Mouse (Mus musculus) forebrain, embryonic 14.5 days (tissue): ENCODE results near the gene Ift22. TPM values are rescaled to one million over a fixed set of nuclear protein-coding genes. Genes with fewer than 3 reads are reported as not detected.
"Not testable (repeated sequence)": the region's sequence is repeated elsewhere in the genome, so short reads cannot be mapped to it uniquely, and the experiment has no call there.

Experiments used
- ATAC-seq: fragments of 200-750 bp; cut with Nextera tagmentation; 2 replicates; pipeline ENCODE4 v1.8.0; 2017; ENCODE audit warnings: mild to moderate bottlenecking, moderate library complexity
- DNase-seq: peaks from one replicate; pipeline ENCODE4 v3.0.0-alpha.2; 2015; ENCODE audit warnings: low spot score
- H3K27ac ChIP-seq: fragments of 300-500 bp; sonication (generic); 2 replicates; pipeline ENCODE4 v1.5.1; 2014; ENCODE audit warnings: low read depth, mild to moderate bottlenecking, control low read depth, low read length, moderate library complexity
- H3K27me3 ChIP-seq: fragments of 300-500 bp; sonication (generic); replicated peaks from 2 replicates; pipeline ENCODE4 v1.6.1; 2014; ENCODE audit warnings: low read length, control low read depth, mixed read lengths; ENCODE audit not compliant: control insufficient read depth, insufficient read depth
- H3K36me3 ChIP-seq: fragments of 300-500 bp; sonication (generic); 2 replicates; pipeline ENCODE4 v1.6.1; 2014; ENCODE audit warnings: low read length, control low read depth; ENCODE audit not compliant: control insufficient read depth, insufficient read depth
- H3K4me1 ChIP-seq: fragments of 300-500 bp; sonication (generic); 2 replicates; pipeline ENCODE4 v1.6.1; 2014; ENCODE audit warnings: antibody characterized with exemption, low read length, control low read depth; ENCODE audit not compliant: control insufficient read depth, insufficient read depth
- H3K4me2 ChIP-seq: fragments of 300-500 bp; sonication (generic); 2 replicates; pipeline ENCODE4 v1.6.1; 2014; ENCODE audit warnings: mild to moderate bottlenecking, control low read depth, low read length
- H3K4me3 ChIP-seq: fragments of 300-500 bp; sonication (generic); 2 replicates; pipeline ENCODE4 v1.5.1; 2014; ENCODE audit warnings: low read depth, low read length, control low read depth
- H3K9ac ChIP-seq: fragments of 300-500 bp; sonication (generic); 2 replicates; pipeline ENCODE4 v1.6.1; 2014; ENCODE audit warnings: mild to moderate bottlenecking, low read length, control low read depth, moderate library complexity
- H3K9me3 ChIP-seq: fragments of 300-500 bp; sonication (generic); replicated peaks from 2 replicates; pipeline ENCODE4 v1.6.1; 2016; ENCODE audit warnings: low read length, control low read depth, mixed read lengths; ENCODE audit not compliant: control insufficient read depth
- WGBS: fragments of 180-500 bp; shearing (Covaris S2); extraction: QIAGEN DNeasy Blood & Tissue Kit; methylation state at CpG from one replicate; pipeline ENCODE4 v1.1.7; 2014; 5-methylcytosine and 5-hydroxymethylcytosine counted together
- polyA plus RNA-seq: library from polyadenylated mRNA; unstranded; fragments of >200 nt; fragmentation: Nextera tagmentation; extraction: Ambion mirVana; gene quantifications from 2 replicates; pipeline ENCODE4 v1.2.1, GENCODE M21; 2014

Ift22 gene
- polyA plus RNA-seq, 1 experiment from 2014 or later: 158 TPM

- DNase-seq: no peak
- ATAC-seq: no peak
- no peak overlapping the region for H3K4me3 ChIP-seq
- 70% methylated on average over 7 of the region's 7 CpGs for WGBS
- H3K36me3 ChIP-seq: no peaks in the 10 kb centered on the region
- H3K27me3 ChIP-seq: no peaks in the 10 kb centered on the region
- H3K27ac ChIP-seq: no peak overlapping the region
- no peaks in the 10 kb centered on the region for H3K4me1 ChIP-seq
- 0 out of 2 replicates have a peak, but pooled peaks cover 2% of the 10 kb centered on the region for H3K9me3 ChIP-seq
- H3K9ac ChIP-seq: no peak overlapping the region
- H3K4me2 ChIP-seq: no peak overlapping the region
Observed at GRCm38 (mm10) chr5:136939284-136939683, 31.3 kb downstream of the Ift22 start.

- not testable (repeated sequence) for H3K9me3 ChIP-seq, H3K9ac ChIP-seq, H3K4me3 ChIP-seq, H3K27me3 ChIP-seq, H3K27ac ChIP-seq, H3K4me2 ChIP-seq, DNase-seq, H3K4me1 ChIP-seq, ATAC-seq, H3K36me3 ChIP-seq
- 86% methylated on average over 6 of the region's 6 CpGs for WGBS
Observed at GRCm38 (mm10) chr5:136940029-136940428, 32.1 kb downstream of the Ift22 start.

GRCm38 (mm10) chr5:136940845-136941560 is 33.1 kb downstream of the Ift22 start:
- DNase-seq: no peak
- H3K27me3 ChIP-seq: no peaks in the 10 kb centered on the region
- no peaks in the 10 kb centered on the region for H3K4me1 ChIP-seq
- no peaks in the 10 kb centered on the region for H3K36me3 ChIP-seq
- 88% methylated on average over 12 of the region's 12 CpGs for WGBS
- H3K27ac ChIP-seq: no peak overlapping the region
- H3K9ac ChIP-seq: no peak overlapping the region
- H3K9me3 ChIP-seq: 0 out of 2 replicates have a peak, but pooled peaks cover 2% of the 10 kb centered on the region
- H3K4me2 ChIP-seq: no peak overlapping the region
- no peak for ATAC-seq
- H3K4me3 ChIP-seq: no peak overlapping the region

- Histone ChIP-seq H3K4me3 (no peak overlapping the region), H3K4me2 (no peak overlapping the region), H3K36me3 (no peaks in the 10 kb centered on the region), H3K27me3 (no peaks in the 10 kb centered on the region), H3K9ac (no peak overlapping the region), H3K4me1 (no peaks in the 10 kb centered on the region), H3K27ac (no peak overlapping the region), H3K9me3 (0 out of 2 replicates have a peak, but pooled peaks cover 2% of the 10 kb centered on the region)
- no peak for DNase-seq
- ATAC-seq: no peak
- 85% methylated on average over 3 of the region's 3 CpGs for WGBS
Observed at GRCm38 (mm10) chr5:136942781-136943180, 34.8 kb downstream of the Ift22 start.

GRCm38 (mm10) chr5:136943382-136943781 is 35.4 kb downstream of the Ift22 start:
- no peaks in the 10 kb centered on the region for H3K27me3 ChIP-seq
- H3K4me3 ChIP-seq: no peak overlapping the region
- ATAC-seq (no peak), DNase-seq (no peak)
- no peaks in the 10 kb centered on the region for H3K36me3 ChIP-seq
- no peak overlapping the region for H3K9ac ChIP-seq
- no peak overlapping the region for H3K4me2 ChIP-seq
- H3K4me1 ChIP-seq: no peaks in the 10 kb centered on the region
- WGBS: 88% methylated on average over 2 of the region's 2 CpGs
- H3K9me3 ChIP-seq: 0 out of 2 replicates have a peak, but pooled peaks cover 2% of the 10 kb centered on the region
- H3K27ac ChIP-seq: no peak overlapping the region

- Histone ChIP-seq H3K4me1 (no peaks in the 10 kb centered on the region), H3K36me3 (no peaks in the 10 kb centered on the region), H3K27ac (no peak overlapping the region), H3K4me3 (no peak overlapping the region), H3K9ac (no peak overlapping the region), H3K27me3 (no peaks in the 10 kb centered on the region), H3K4me2 (no peak overlapping the region), H3K9me3 (no peaks in the 10 kb centered on the region)
- ATAC-seq (no peak), DNase-seq (no peak)
- 85% methylated on average over 12 of the region's 12 CpGs for WGBS
Observed at GRCm38 (mm10) chr5:136945084-136945483, 37.1 kb downstream of the Ift22 start.

GRCm38 (mm10) chr5:136947874-136948273 is 39.9 kb downstream of the Ift22 start:
- ATAC-seq: no peak
- DNase-seq: no peak
- H3K27me3 ChIP-seq: no peaks in the 10 kb centered on the region
- no peak overlapping the region for H3K27ac ChIP-seq
- no peaks in the 10 kb centered on the region for H3K9me3 ChIP-seq
- H3K4me2 ChIP-seq: no peak overlapping the region
- no peaks in the 10 kb centered on the region for H3K36me3 ChIP-seq
- no peak overlapping the region for H3K4me3 ChIP-seq
- H3K4me1 ChIP-seq: no peaks in the 10 kb centered on the region
- no peak overlapping the region for H3K9ac ChIP-seq

GRCm38 (mm10) chr5:136949551-136950336 is 41.8 kb downstream of the Ift22 start:
- H3K27ac ChIP-seq, H3K9me3 ChIP-seq, H3K4me2 ChIP-seq, DNase-seq, H3K4me3 ChIP-seq, H3K9ac ChIP-seq, H3K27me3 ChIP-seq, ATAC-seq, H3K4me1 ChIP-seq, H3K36me3 ChIP-seq: not testable (repeated sequence)
- WGBS: 87% methylated on average over 14 of the region's 14 CpGs

- H3K4me3 ChIP-seq: no peak overlapping the region
- H3K4me1 ChIP-seq: peaks cover 9% of the 10 kb centered on the region
- H3K27me3 ChIP-seq: no peaks in the 10 kb centered on the region
- no peaks in the 10 kb centered on the region for H3K9me3 ChIP-seq
- H3K36me3 ChIP-seq: no peaks in the 10 kb centered on the region
- no peak overlapping the region for H3K9ac ChIP-seq
- ATAC-seq: no peak
- no peak overlapping the region for H3K4me2 ChIP-seq
- no peak for DNase-seq
- H3K27ac ChIP-seq: no peak overlapping the region
- 88% methylated on average over 6 of the region's 6 CpGs for WGBS
Observed at GRCm38 (mm10) chr5:136950521-136950920, 42.6 kb downstream of the Ift22 start.
